Mouse (Mus musculus): ENCODE measurements around the gene Unc119b. TPM values are rescaled to one million over a fixed set of nuclear protein-coding genes. Genes with fewer than 3 reads are reported as not detected.

The Unc119b gene
- polyA plus RNA-seq, 1 experiment, result 141 TPM

Other genes with a start within 250 kb of the Unc119b start
- 10.2 and 11.2 TPM in 2 replicates for gene Oasl2, start 238.0 kb downstream of the Unc119b start, polyA plus RNA-seq (2012; rRNA removed)
- gene Oasl1, start 211.7 kb downstream of the Unc119b start, polyA plus RNA-seq (2012; rRNA removed), result 4.3 and 5.7 TPM in 2 replicates
- 23.5 and 26.1 TPM in 2 replicates for gene 2210016L21Rik, start 192.8 kb downstream of the Unc119b start, polyA plus RNA-seq (2012; rRNA removed)
- gene Hnf1a, start 163.9 kb downstream of the Unc119b start, polyA plus RNA-seq (2012; rRNA removed), result 24.2 and 29.5 TPM in 2 replicates
- 51.5 and 57.0 TPM in 2 replicates for gene Sppl3, start 123.8 kb downstream of the Unc119b start, polyA plus RNA-seq (2012; rRNA removed)
- not detected in 2 replicates for gene Gm10401, start 36.7 kb downstream of the Unc119b start, polyA plus RNA-seq (2012; rRNA removed)
- gene Acads, start 15.6 kb downstream of the Unc119b start, polyA plus RNA-seq (2012; rRNA removed), result 220 and 241 TPM in 2 replicates
- gene Mlec, start 23.2 kb upstream of the Unc119b start, polyA plus RNA-seq (2012; rRNA removed), result 202 and 209 TPM in 2 replicates
- 1.7 and 2.6 TPM in 2 replicates for gene Cabp1, start 59.4 kb upstream of the Unc119b start, polyA plus RNA-seq (2012; rRNA removed)
- 132 and 160 TPM in 2 replicates for gene Pop5, start 100.9 kb upstream of the Unc119b start, polyA plus RNA-seq (2012; rRNA removed)
- gene Rnf10, start 137.9 kb upstream of the Unc119b start, polyA plus RNA-seq (2012; rRNA removed), result 129 and 144 TPM in 2 replicates
- gene Coq5, start 144.7 kb upstream of the Unc119b start, polyA plus RNA-seq (2012; rRNA removed), result 19.5 and 25.1 TPM in 2 replicates
- gene Dynll1, start 166.0 kb upstream of the Unc119b start, polyA plus RNA-seq (2012; rRNA removed), result 108 and 129 TPM in 2 replicates
- 39.2 and 44.8 TPM in 2 replicates for gene Srsf9, start 192.2 kb upstream of the Unc119b start, polyA plus RNA-seq (2012; rRNA removed)
- gene Gatc, start 206.2 kb upstream of the Unc119b start, polyA plus RNA-seq (2012; rRNA removed), result 12.1 and 16.0 TPM in 2 replicates
- 15.9 and 20.1 TPM in 2 replicates for gene Triap1, start 206.2 kb upstream of the Unc119b start, polyA plus RNA-seq (2012; rRNA removed)
- 4,626 and 5,972 TPM in 2 replicates for gene Cox6a1, start 214.0 kb upstream of the Unc119b start, polyA plus RNA-seq (2012; rRNA removed)

All from kidney, adult 2 months (tissue).